Mouse (Mus musculus) C2C12 (cell line): ENCODE data around the gene Ltbp2. TPM values are rescaled to one million over a fixed set of nuclear protein-coding genes. Genes with fewer than 3 reads are reported as not detected.

Experiments
- H3K27me3 ChIP-seq: one replicate; pipeline ENCODE4 v1.6.1; 2011; ENCODE audit not compliant: control insufficient read depth, insufficient read depth, insufficient read length
- H3K36me3 ChIP-seq: one replicate; pipeline ENCODE4 v1.6.1; 2011; ENCODE audit not compliant: control insufficient read depth, insufficient read depth
- H3K4me3 ChIP-seq: one replicate; pipeline ENCODE4 v1.5.1; 2011; ENCODE audit warnings: mild to moderate bottlenecking, control low read depth; ENCODE audit not compliant: poor library complexity, insufficient read depth, severe bottlenecking
- H3K79me2 ChIP-seq: one replicate; pipeline ENCODE4 v1.6.1; 2011; ENCODE audit not compliant: control insufficient read depth, insufficient read depth
- H3K79me3 ChIP-seq: one replicate; pipeline ENCODE4 v1.6.1; 2011; ENCODE audit warnings: low read depth, control low read depth
- H3ac ChIP-seq: one replicate; pipeline ENCODE3; 2011; ENCODE audit warnings: low read depth; ENCODE audit not compliant: control insufficient read depth, insufficient read length
- CEBPB ChIP-seq: IDR thresholded peaks from one replicate; pipeline ENCODE4 v1.6.1; 2011; ENCODE audit warnings: low read depth, mild to moderate bottlenecking, control low read depth, moderate library complexity
- CTCF ChIP-seq: IDR thresholded peaks from one replicate; pipeline ENCODE4 v1.5.1; 2011; ENCODE audit not compliant: control insufficient read depth, insufficient read depth, insufficient read length
- FOSL1 ChIP-seq: IDR thresholded peaks from one replicate; pipeline ENCODE4 v1.8.0; 2011; ENCODE audit warnings: mild to moderate bottlenecking, low read length; ENCODE audit not compliant: poor library complexity, insufficient read depth, severe bottlenecking
- MAX ChIP-seq: IDR thresholded peaks from one replicate; pipeline ENCODE4 v1.6.1; 2011; ENCODE audit warnings: mild to moderate bottlenecking, control low read depth
- MYOD1 ChIP-seq: IDR thresholded peaks from one replicate; pipeline ENCODE4 v1.6.1; 2011; ENCODE audit warnings: low read depth; ENCODE audit not compliant: control insufficient read depth, insufficient read length
- MYOG ChIP-seq: IDR thresholded peaks from one replicate; pipeline ENCODE4 v1.6.1; 2011; ENCODE audit not compliant: control insufficient read depth, insufficient read length; ENCODE audit errors: extremely low read depth
- USF1 ChIP-seq: IDR thresholded peaks from one replicate; pipeline ENCODE4 v1.6.1; 2011; ENCODE audit warnings: low read depth, mild to moderate bottlenecking, control low read depth, moderate library complexity
- polyA plus RNA-seq: library from polyadenylated mRNA; unstranded; fragments of >200 nt; fragmentation: generic; extraction: Trizol; gene quantifications from one replicate; pipeline ENCODE4 v1.2.1, GENCODE M21; 2012; ENCODE audit warnings: missing spikeins

The Ltbp2 gene
- polyA plus RNA-seq, 1 experiment, result 49.5 TPM

- peak; percentile 69 for TF ChIP-seq CEBPB
- peak; percentile 20 for TF ChIP-seq USF1
- no peak for TF ChIP-seq MYOG
- TF ChIP-seq MYOD1, result peak; percentile 73
- peak; percentile 22 for TF ChIP-seq MAX
- no peaks in the 10 kb centered on the region for H3K79me2 ChIP-seq
- peaks cover 20% of the 10 kb centered on the region for H3K36me3 ChIP-seq
- no peaks in the 10 kb centered on the region for H3K27me3 ChIP-seq
- no peaks in the 10 kb centered on the region for H3K79me3 ChIP-seq
- H3K4me3 ChIP-seq, result no peak overlapping the region
- H3ac ChIP-seq, result peak overlapping the region; percentile 22
Observed at GRCm38 (mm10) chr12:84752131-84752977, 124.0 kb downstream of the Ltbp2 start.

- Histone ChIP-seq H3K79me3 (no peaks in the 10 kb centered on the region), H3K79me2 (no peaks in the 10 kb centered on the region), H3K36me3 (peaks cover 3% of the 10 kb centered on the region), H3ac (no peak overlapping the region), H3K27me3 (no peaks in the 10 kb centered on the region), H3K4me3 (no peak overlapping the region)
- TF ChIP-seq MYOD1 (peak; percentile 100), CTCF (no peak), MYOG (no peak), FOSL1 (peak; percentile 63), USF1 (no peak), MAX (peak; percentile 78), CEBPB (no peak)
Observed at GRCm38 (mm10) chr12:84750661-84751060, 125.7 kb downstream of the Ltbp2 start.

GRCm38 (mm10) chr12:84748134-84748533 is 128.2 kb downstream of the Ltbp2 start:
- Histone ChIP-seq H3K79me3 (no peaks in the 10 kb centered on the region), H3ac (no peak overlapping the region), H3K79me2 (no peaks in the 10 kb centered on the region), H3K36me3 (no peaks in the 10 kb centered on the region), H3K27me3 (no peaks in the 10 kb centered on the region), H3K4me3 (no peak overlapping the region)
- TF ChIP-seq MAX (no peak), MYOG (no peak), MYOD1 (no peak), FOSL1 (no peak), CTCF (no peak), USF1 (no peak), CEBPB (no peak)

GRCm38 (mm10) chr12:84745700-84746099 is 130.6 kb downstream of the Ltbp2 start:
- H3K79me3 ChIP-seq, result no peaks in the 10 kb centered on the region
- no peaks in the 10 kb centered on the region for H3K27me3 ChIP-seq
- H3K4me3 ChIP-seq, result no peak overlapping the region
- H3K36me3 ChIP-seq, result no peaks in the 10 kb centered on the region
- TF ChIP-seq MAX, result no peak
- TF ChIP-seq CEBPB, result no peak
- no peak for TF ChIP-seq CTCF
- no peak for TF ChIP-seq MYOD1
- no peak for TF ChIP-seq USF1
- no peak for TF ChIP-seq MYOG
- TF ChIP-seq FOSL1, result no peak
- no peak overlapping the region for H3ac ChIP-seq
- no peaks in the 10 kb centered on the region for H3K79me2 ChIP-seq

GRCm38 (mm10) chr12:84743496-84743895 is 132.8 kb downstream of the Ltbp2 start:
- TF ChIP-seq MAX (no peak), FOSL1 (no peak), MYOD1 (no peak), USF1 (no peak), CEBPB (no peak), MYOG (no peak), CTCF (no peak)
- Histone ChIP-seq H3ac (no peak overlapping the region), H3K27me3 (no peaks in the 10 kb centered on the region)

More at GRCm38 (mm10) chr12:84743496-84743895, 132.8 kb downstream of the Ltbp2 start:
- Histone ChIP-seq H3K79me2 (no peaks in the 10 kb centered on the region), H3K4me3 (no peak overlapping the region), H3K79me3 (no peaks in the 10 kb centered on the region), H3K36me3 (no peaks in the 10 kb centered on the region)
